Mouse (Mus musculus): ENCODE data around the gene Nr2c1. TPM values are rescaled to one million over a fixed set of nuclear protein-coding genes. Genes with fewer than 3 reads are reported as not detected.
A peak's percentile ranks its signal among the peaks of the same experiment; 100 is the strongest.

The Nr2c1 gene
- polyA plus RNA-seq, 1 experiment from 2014 or later: 2.5 TPM

DNA sequence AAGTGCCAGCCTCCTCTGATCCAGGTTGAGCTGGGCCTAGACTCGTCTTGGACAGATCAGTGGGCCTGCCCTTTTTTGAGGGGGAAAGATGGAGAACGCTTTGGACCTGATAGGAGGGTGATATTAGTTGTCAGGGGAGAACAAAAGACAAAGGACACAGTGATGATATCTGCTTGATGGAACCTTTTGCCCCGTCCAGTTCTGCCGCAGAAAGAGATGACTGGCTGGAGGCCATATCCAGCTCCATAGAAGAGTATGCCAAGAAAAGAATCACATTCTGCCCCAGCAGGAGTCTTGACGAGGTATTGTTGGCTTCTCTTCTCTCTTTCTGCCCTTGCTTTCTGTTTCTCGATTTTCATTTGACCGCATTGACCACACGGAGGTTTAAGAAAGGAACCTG is 14.7 kb upstream of the Nr2c1 start:
- Histone ChIP-seq H3K9me3 (replicated peaks; ENCODE audit: control insufficient read depth, low read length) (no peaks in the 10 kb centered on the region), H3K4me1 (ENCODE audit: control insufficient read depth, low read depth, low read length) (no peaks in the 10 kb centered on the region), H3K27ac (ENCODE audit: low read length) (no peak overlapping the region), H3K9ac (ENCODE audit: low read depth, low read length) (no peak overlapping the region), H3K4me3 (ENCODE audit: low read depth, low read length) (no peak overlapping the region), H3K4me2 (ENCODE audit: low read depth, low read length) (no peak overlapping the region), H3K27me3 (ENCODE audit: control insufficient read depth, insufficient read depth, low read depth, low read length) (no peaks in the 10 kb centered on the region), H3K36me3 (ENCODE audit: control insufficient read depth, insufficient read depth) (no peaks in the 10 kb centered on the region)
- ATAC-seq (ENCODE audit: low read depth): no peak
- 75% methylated on average over 8 of the region's 8 CpGs for WGBS (ENCODE audit: insufficient replicate concordance)

DNA sequence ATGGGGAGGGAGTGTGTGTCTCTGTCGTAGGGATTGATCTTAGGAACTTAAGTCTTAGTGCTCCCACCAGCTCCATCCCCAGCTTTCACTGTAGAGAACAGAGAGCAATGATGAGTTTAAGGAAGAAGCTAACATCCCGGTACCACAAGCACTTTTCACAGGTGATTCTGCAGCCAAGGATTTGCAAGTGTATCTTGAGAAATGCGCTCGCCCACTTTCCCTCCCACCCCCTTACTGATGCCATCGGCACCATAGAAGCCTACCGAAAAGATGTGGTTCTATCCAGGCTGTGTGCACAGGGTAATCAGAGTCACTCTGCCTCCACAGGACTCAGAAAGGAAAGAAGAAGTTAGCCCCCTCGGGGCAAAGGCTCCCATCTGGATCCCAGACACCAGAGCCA is 14.1 kb upstream of the Nr2c1 start:
- WGBS (ENCODE audit: insufficient replicate concordance): 83% methylated on average over 7 of the region's 7 CpGs
- no peak for ATAC-seq (ENCODE audit: low read depth)
- no peak overlapping the region for H3K9ac ChIP-seq (ENCODE audit: low read depth, low read length)

DNA sequence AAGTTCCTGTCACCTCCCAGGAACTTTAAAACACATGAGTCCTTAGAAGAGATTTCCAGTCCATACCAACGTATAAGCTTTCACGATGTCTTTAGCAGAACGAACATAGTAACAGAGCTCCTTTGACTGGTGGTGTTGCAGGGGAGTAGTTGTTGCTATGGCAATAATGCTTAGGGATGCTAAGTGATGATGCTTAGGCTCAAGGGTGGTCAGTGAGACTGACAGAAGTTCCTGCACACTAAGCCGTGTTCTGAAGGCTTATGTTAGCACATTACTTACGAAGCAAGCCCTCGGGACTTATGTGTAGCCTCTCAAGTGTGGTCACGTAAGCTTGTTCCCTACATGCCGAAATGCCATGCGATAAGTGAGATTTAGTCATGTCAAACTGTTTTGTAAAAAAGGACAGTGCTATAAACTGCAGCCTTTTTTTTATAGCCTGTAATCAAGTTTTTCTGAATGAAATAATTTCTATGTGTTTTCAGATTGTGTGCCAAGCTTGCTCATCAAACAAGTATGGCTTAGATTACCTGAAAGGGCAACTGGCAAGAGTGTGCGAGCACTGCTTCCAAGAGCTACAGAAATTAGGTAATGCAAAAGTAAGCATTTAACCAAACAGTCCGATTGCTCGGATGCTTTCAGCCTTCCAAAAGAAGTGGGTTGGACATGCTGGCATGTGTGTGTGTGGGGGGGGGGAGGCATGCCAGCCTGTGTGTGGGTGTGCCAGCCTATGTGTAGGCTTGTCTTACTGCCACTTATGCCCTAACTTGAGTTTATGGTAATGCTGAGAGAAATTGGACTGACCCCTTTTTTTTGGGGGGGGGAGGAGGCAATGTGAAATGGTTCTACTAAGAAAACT is 13.1 kb upstream of the Nr2c1 start:
- Histone ChIP-seq H3K27me3 (ENCODE audit: control insufficient read depth, insufficient read depth, low read depth, low read length) (no peaks in the 10 kb centered on the region), H3K9ac (ENCODE audit: low read depth, low read length) (no peak overlapping the region), H3K4me3 (ENCODE audit: low read depth, low read length) (no peak overlapping the region), H3K4me1 (ENCODE audit: control insufficient read depth, low read depth, low read length) (no peaks in the 10 kb centered on the region), H3K9me3 (replicated peaks; ENCODE audit: control insufficient read depth, low read length) (no peaks in the 10 kb centered on the region), H3K36me3 (ENCODE audit: control insufficient read depth, insufficient read depth) (no peaks in the 10 kb centered on the region), H3K4me2 (ENCODE audit: low read depth, low read length) (no peak overlapping the region), H3K27ac (ENCODE audit: low read length) (no peak overlapping the region)
- 87% methylated on average over 12 of the region's 12 CpGs for WGBS (ENCODE audit: insufficient replicate concordance)
- no peak for ATAC-seq (ENCODE audit: low read depth)

More for the DNA sequence above, 14.1 kb upstream of the Nr2c1 start:
- H3K4me1 ChIP-seq (ENCODE audit: control insufficient read depth, low read depth, low read length): no peaks in the 10 kb centered on the region
- no peaks in the 10 kb centered on the region for H3K27me3 ChIP-seq (ENCODE audit: control insufficient read depth, insufficient read depth, low read depth, low read length)
- no peak overlapping the region for H3K27ac ChIP-seq (ENCODE audit: low read length)
- no peaks in the 10 kb centered on the region for H3K36me3 ChIP-seq (ENCODE audit: control insufficient read depth, insufficient read depth)
- no peaks in the 10 kb centered on the region for H3K9me3 ChIP-seq (replicated peaks; ENCODE audit: control insufficient read depth, low read length)
- H3K4me3 ChIP-seq (ENCODE audit: low read depth, low read length): no peak overlapping the region
- no peak overlapping the region for H3K4me2 ChIP-seq (ENCODE audit: low read depth, low read length)

DNA sequence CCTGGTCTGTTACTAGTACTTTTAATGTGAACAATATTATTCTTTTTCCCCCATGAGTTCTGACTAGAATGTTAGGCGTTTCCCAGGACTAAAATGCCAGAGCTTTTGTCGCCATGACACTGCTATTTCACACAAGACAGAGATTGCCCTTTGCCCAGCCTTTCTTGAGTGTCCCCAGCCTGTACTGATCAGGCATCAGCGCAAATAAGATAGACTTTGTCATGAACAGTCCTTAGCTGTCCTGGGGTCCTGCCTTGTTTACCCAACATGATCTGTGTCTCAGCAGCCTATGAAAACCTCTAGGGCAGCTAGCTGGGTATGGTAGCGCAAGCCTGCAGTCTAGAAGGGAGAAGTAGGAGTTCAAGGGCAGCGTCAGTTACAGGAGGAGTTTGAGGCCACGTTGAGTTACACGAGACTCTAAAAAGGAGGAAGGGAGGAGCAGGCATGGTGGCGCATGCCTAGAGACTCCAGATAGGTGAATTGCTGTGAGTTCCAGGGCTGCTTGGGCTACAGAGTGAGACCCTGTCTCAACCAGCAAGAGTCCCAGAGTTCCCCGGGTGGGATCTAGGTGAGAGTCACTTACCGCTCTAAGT is 8.8 kb upstream of the Nr2c1 start:
- H3K9me3 ChIP-seq (replicated peaks; ENCODE audit: control insufficient read depth, low read length): no peaks in the 10 kb centered on the region
- no peaks in the 10 kb centered on the region; the same call in 1 of the 2 replicates for H3K36me3 ChIP-seq (ENCODE audit: control insufficient read depth, insufficient read depth)
- H3K4me3 ChIP-seq (ENCODE audit: low read depth, low read length): no peak overlapping the region
- WGBS (ENCODE audit: insufficient replicate concordance): 68% methylated on average over 10 of the region's 10 CpGs
- no peaks in the 10 kb centered on the region for H3K27me3 ChIP-seq (ENCODE audit: control insufficient read depth, insufficient read depth, low read depth, low read length)
- no peak overlapping the region for H3K9ac ChIP-seq (ENCODE audit: low read depth, low read length)
- no peak overlapping the region for H3K27ac ChIP-seq (ENCODE audit: low read length)
- no peak overlapping the region for H3K4me2 ChIP-seq (ENCODE audit: low read depth, low read length)
- no peak for ATAC-seq (ENCODE audit: low read depth)
- no peaks in the 10 kb centered on the region for H3K4me1 ChIP-seq (ENCODE audit: control insufficient read depth, low read depth, low read length)

DNA sequence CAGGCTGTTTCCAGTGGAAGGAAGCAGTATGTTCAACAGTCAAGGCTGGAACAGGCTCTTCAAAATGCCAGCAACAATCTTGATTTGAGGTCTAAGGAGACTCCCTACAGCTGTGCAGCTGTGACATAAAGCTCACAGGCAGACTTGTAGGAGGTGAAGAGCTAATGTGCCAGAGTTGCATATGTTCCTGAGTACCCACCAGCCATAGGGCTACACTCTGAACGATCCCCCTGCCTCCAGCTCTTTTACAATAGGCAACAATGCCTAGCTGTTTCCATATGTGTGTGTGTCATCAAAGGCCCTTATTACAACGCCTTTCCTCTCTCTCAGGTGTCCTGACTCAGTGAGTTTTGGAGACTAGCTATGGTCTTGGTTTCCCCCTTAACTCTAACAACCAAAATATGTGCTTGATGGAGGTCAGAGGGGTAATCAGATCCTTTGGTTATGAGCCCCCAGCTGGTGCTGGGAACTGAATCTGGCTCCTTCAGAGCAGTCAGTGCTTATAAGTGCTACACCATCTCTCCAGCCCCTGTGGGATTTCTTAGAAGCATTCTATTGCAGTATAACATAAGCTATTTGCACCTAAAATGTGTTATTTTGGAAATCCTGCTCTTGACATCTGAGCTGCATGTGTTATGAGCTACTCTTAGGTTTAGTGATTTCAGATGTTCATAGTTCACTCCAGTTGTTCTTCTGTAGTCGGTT is 7.4 kb upstream of the Nr2c1 start:
- Histone ChIP-seq H3K4me1 (ENCODE audit: control insufficient read depth, low read depth, low read length) (no peaks in the 10 kb centered on the region), H3K9me3 (replicated peaks; ENCODE audit: control insufficient read depth, low read length) (no peaks in the 10 kb centered on the region), H3K9ac (ENCODE audit: low read depth, low read length) (no peak overlapping the region), H3K4me3 (ENCODE audit: low read depth, low read length) (no peak overlapping the region), H3K4me2 (ENCODE audit: low read depth, low read length) (no peak overlapping the region), H3K36me3 (ENCODE audit: control insufficient read depth, insufficient read depth) (no peaks in the 10 kb centered on the region; the same call in 1 of the 2 replicates), H3K27me3 (ENCODE audit: control insufficient read depth, insufficient read depth, low read depth, low read length) (no peaks in the 10 kb centered on the region), H3K27ac (ENCODE audit: low read length) (no peak overlapping the region)
- WGBS (ENCODE audit: insufficient replicate concordance): 69% methylated on average over 3 of the region's 3 CpGs
- no peak for ATAC-seq (ENCODE audit: low read depth)

DNA sequence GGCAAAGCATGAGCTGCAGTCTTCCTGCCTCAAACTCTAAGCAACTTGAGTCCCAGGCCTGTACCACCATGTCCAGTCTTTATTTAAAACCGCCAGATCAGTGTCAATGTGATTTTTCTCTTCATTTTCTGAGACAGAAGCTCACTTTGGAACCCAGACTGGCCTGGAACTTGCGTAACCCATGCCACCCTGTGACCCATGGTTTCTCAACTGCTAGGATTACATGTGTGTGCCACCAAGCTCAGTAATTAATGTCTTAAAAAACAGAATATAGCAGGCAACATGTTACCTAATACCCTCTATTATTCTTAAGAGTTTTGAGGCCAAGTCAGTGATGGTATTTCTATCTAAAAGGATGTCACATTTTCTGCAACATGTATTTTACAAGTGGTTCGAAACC is 5.4 kb upstream of the Nr2c1 start:
- no peaks in the 10 kb centered on the region; the same call in 1 of the 2 replicates for H3K36me3 ChIP-seq (ENCODE audit: control insufficient read depth, insufficient read depth)
- H3K27ac ChIP-seq (ENCODE audit: low read length): no peak overlapping the region
- no peaks in the 10 kb centered on the region for H3K9me3 ChIP-seq (replicated peaks; ENCODE audit: control insufficient read depth, low read length)
- no peak; the same call in 1 of the 2 replicates for ATAC-seq (ENCODE audit: low read depth)
- H3K4me2 ChIP-seq (ENCODE audit: low read depth, low read length): no peak overlapping the region
- WGBS (ENCODE audit: insufficient replicate concordance): 76% methylated on average over 3 of the region's 3 CpGs
- H3K4me1 ChIP-seq (ENCODE audit: control insufficient read depth, low read depth, low read length): peaks cover 2% of the 10 kb centered on the region
- no peak overlapping the region for H3K9ac ChIP-seq (ENCODE audit: low read depth, low read length)
- H3K4me3 ChIP-seq (ENCODE audit: low read depth, low read length): no peak overlapping the region
- H3K27me3 ChIP-seq (ENCODE audit: control insufficient read depth, insufficient read depth, low read depth, low read length): no peaks in the 10 kb centered on the region

DNA sequence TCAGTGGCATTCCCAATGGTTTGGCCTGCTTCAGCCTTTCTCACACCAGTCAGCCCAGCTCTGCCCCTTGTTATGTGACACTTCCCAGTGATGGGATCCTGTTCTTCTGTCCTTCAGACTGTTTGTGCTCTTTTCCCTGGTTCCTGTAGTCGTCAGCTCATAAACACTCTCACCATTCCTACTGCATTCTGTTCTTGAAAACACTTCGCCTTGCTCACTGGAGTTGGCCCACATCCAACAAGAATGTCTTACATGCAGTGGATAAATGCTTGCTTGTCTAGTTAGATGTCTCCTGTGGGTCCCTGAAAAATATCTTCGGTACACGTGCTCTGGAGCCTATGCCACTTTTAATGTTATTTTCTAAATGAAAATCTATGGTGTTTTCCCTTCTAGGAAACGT is 3.2 kb upstream of the Nr2c1 start:
- Histone ChIP-seq H3K4me2 (ENCODE audit: low read depth, low read length) (no peak overlapping the region), H3K27ac (ENCODE audit: low read length) (no peak overlapping the region), H3K27me3 (ENCODE audit: control insufficient read depth, insufficient read depth, low read depth, low read length) (no peaks in the 10 kb centered on the region), H3K4me1 (ENCODE audit: control insufficient read depth, low read depth, low read length) (peaks cover 7% of the 10 kb centered on the region), H3K9me3 (replicated peaks; ENCODE audit: control insufficient read depth, low read length) (no peaks in the 10 kb centered on the region), H3K4me3 (ENCODE audit: low read depth, low read length) (no peak overlapping the region), H3K36me3 (ENCODE audit: control insufficient read depth, insufficient read depth) (no peaks in the 10 kb centered on the region; the same call in 1 of the 2 replicates), H3K9ac (ENCODE audit: low read depth, low read length) (no peak overlapping the region)
- no peak for ATAC-seq (ENCODE audit: low read depth)
- WGBS (ENCODE audit: insufficient replicate concordance): 73% methylated on average over 5 of the region's 5 CpGs

DNA sequence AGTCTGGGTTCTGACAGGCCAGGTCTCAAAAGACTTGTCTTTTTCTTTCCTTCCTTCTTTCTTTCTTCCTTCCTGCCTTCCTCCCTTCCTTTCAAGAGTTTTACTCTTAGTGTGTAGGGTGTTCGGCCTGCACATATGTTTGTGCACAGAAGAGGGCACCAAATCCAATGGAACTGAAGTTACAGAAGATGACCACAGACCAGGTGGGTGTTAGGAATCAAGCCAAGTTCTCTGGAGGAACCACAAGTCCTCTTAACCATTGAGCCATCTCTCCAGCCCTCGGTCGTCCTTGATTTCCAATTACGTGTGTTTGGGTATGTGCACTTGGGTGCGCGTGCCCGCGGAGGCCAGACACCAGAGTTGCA is 450 bp upstream of the Nr2c1 start:
- H3K9ac ChIP-seq (ENCODE audit: low read depth, low read length): peak overlapping the region; percentile 77
- no peaks in the 10 kb centered on the region for H3K36me3 ChIP-seq (ENCODE audit: control insufficient read depth, insufficient read depth)
- peak; percentile 14 for ATAC-seq (ENCODE audit: low read depth)
- H3K4me2 ChIP-seq (ENCODE audit: low read depth, low read length): peak overlapping the region; percentile 76
- WGBS (ENCODE audit: insufficient replicate concordance): 5% methylated on average over 8 of the region's 8 CpGs
- no peaks in the 10 kb centered on the region for H3K27me3 ChIP-seq (ENCODE audit: control insufficient read depth, insufficient read depth, low read depth, low read length)
- H3K4me1 ChIP-seq (ENCODE audit: control insufficient read depth, low read depth, low read length): peaks cover 14% of the 10 kb centered on the region
- peak overlapping the region; percentile 87; the same call in 1 of the 2 replicates for H3K27ac ChIP-seq (ENCODE audit: low read length)
- peak overlapping the region; percentile 74 for H3K4me3 ChIP-seq (ENCODE audit: low read depth, low read length)
- H3K9me3 ChIP-seq (replicated peaks; ENCODE audit: control insufficient read depth, low read length): no peaks in the 10 kb centered on the region

DNA sequence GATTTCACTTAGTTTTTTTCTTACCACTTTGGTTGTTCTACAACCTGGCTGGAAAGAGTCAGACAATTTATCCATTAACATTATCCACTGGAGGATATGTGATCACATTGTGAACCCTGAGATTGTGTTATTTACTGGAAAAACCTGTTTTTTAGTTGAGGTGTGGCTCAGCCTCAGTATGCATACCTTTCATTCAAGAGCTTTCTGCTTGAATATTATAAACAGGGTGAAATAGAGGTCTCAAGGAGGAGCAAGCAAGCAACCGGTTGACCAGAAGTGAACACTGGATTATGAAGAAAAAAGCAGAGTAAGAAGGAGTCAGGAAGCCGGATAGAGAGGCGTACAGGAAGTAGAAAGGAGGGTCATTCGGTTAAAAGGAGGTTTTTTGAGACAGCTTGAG is 3.7 kb downstream of the Nr2c1 start:
- H3K27ac ChIP-seq (ENCODE audit: low read length): no peak overlapping the region
- H3K4me1 ChIP-seq (ENCODE audit: control insufficient read depth, low read depth, low read length): peaks cover 14% of the 10 kb centered on the region
- no peaks in the 10 kb centered on the region for H3K36me3 ChIP-seq (ENCODE audit: control insufficient read depth, insufficient read depth)
- H3K4me3 ChIP-seq (ENCODE audit: low read depth, low read length): no peak overlapping the region
- ATAC-seq (ENCODE audit: low read depth): no peak
- no peak overlapping the region for H3K9ac ChIP-seq (ENCODE audit: low read depth, low read length)
- no peaks in the 10 kb centered on the region for H3K27me3 ChIP-seq (ENCODE audit: control insufficient read depth, insufficient read depth, low read depth, low read length)
- H3K4me2 ChIP-seq (ENCODE audit: low read depth, low read length): no peak overlapping the region
- WGBS (ENCODE audit: insufficient replicate concordance): 57% methylated on average over 4 of the region's 4 CpGs
- H3K9me3 ChIP-seq (replicated peaks; ENCODE audit: control insufficient read depth, low read length): no peaks in the 10 kb centered on the region
